Mouse (Mus musculus): ENCODE results near the gene Camk2g.

The Camk2g gene

GRCm38 (mm10) chr14:20784708-20785107 is 9.2 kb downstream of the Camk2g start:
- no peak for DNase-seq

GRCm38 (mm10) chr14:20783526-20783925 is 10.4 kb downstream of the Camk2g start:
- no peak for DNase-seq

GRCm38 (mm10) chr14:20782860-20783259 is 11.0 kb downstream of the Camk2g start:
- no peak for DNase-seq

- DNase-seq, result no peak
Measured at GRCm38 (mm10) chr14:20780217-20780616, 13.7 kb downstream of the Camk2g start.

GRCm38 (mm10) chr14:20778496-20778895 is 15.4 kb downstream of the Camk2g start:
- DNase-seq, result no peak

GRCm38 (mm10) chr14:20775661-20776060 is 18.2 kb downstream of the Camk2g start:
- no peak for DNase-seq

- DNase-seq, result no peak
Measured at GRCm38 (mm10) chr14:20773410-20773809, 20.5 kb downstream of the Camk2g start.

- DNase-seq, result no peak
Measured at GRCm38 (mm10) chr14:20772808-20773207, 21.1 kb downstream of the Camk2g start.

GRCm38 (mm10) chr14:20771941-20772340 is 21.9 kb downstream of the Camk2g start:
- no peak for DNase-seq

GRCm38 (mm10) chr14:20768581-20768980 is 25.3 kb downstream of the Camk2g start:
- DNase-seq, result no peak

GRCm38 (mm10) chr14:20767936-20768335 is 26.0 kb downstream of the Camk2g start:
- no peak for DNase-seq

- DNase-seq, result peak; percentile 90 to 95
Measured at GRCm38 (mm10) chr14:20765642-20766258, 28.1 kb downstream of the Camk2g start.

- no peak for DNase-seq
Measured at GRCm38 (mm10) chr14:20764942-20765341, 28.9 kb downstream of the Camk2g start.

GRCm38 (mm10) chr14:20758768-20759435 is 35.0 kb downstream of the Camk2g start:
- DNase-seq, result no peak

GRCm38 (mm10) chr14:20757370-20757907 is 36.4 kb downstream of the Camk2g start:
- DNase-seq, result peak; percentile 79 to 88

- DNase-seq, result no peak
Measured at GRCm38 (mm10) chr14:20753792-20754191, 40.1 kb downstream of the Camk2g start.

- no peak for DNase-seq
Measured at GRCm38 (mm10) chr14:20750503-20750902, 43.4 kb downstream of the Camk2g start.

GRCm38 (mm10) chr14:20749494-20750051 is 44.3 kb downstream of the Camk2g start:
- no peak for DNase-seq

GRCm38 (mm10) chr14:20748388-20748787 is 45.5 kb downstream of the Camk2g start:
- no peak for DNase-seq

GRCm38 (mm10) chr14:20746935-20747334 is 47.0 kb downstream of the Camk2g start:
- no peak for DNase-seq

GRCm38 (mm10) chr14:20743614-20744013 is 50.3 kb downstream of the Camk2g start:
- no peak for DNase-seq

GRCm38 (mm10) chr14:20741301-20741700 is 52.6 kb downstream of the Camk2g start:
- DNase-seq, result no peak

- DNase-seq, result no peak
Measured at GRCm38 (mm10) chr14:20738511-20738910, 55.4 kb downstream of the Camk2g start.

GRCm38 (mm10) chr14:20737306-20737705 is 56.6 kb downstream of the Camk2g start:
- DNase-seq, result peak; percentile 63 to 85
